Mouse (Mus musculus) layer of hippocampus, postnatal 36 days (tissue): Measurements from ENCODE around the gene Bcl11a. TPM values are rescaled to one million over a fixed set of nuclear protein-coding genes. Genes with fewer than 3 reads are reported as not detected.

Experiments
- DNase-seq, 2 experiments: peaks; one replicate each; pipeline ENCODE4 v3.0.0; 2022
- total RNA-seq, 2 experiments: library from RNA; stranded (reverse); gene quantifications; 2 replicates each; pipeline ENCODE4 v1.2.3; 2021

Gene Bcl11a
- total RNA-seq, 2 experiments from 2014 or later = 112 to 113 TPM

- peak in 1 of 2 experiments; percentile 69 for DNase-seq
Measured at GRCm38 (mm10) chr11:24080541-24080940, 2.7 kb downstream of the Bcl11a start.

- peak; percentile 68 to 73 for DNase-seq
Measured at GRCm38 (mm10) chr11:24081016-24081686, 3.3 kb downstream of the Bcl11a start.

GRCm38 (mm10) chr11:24081687-24082384, 4.0 kb downstream of the Bcl11a start:
- DNase-seq = no peak

- no peak for DNase-seq
Measured at GRCm38 (mm10) chr11:24082385-24083075, 4.7 kb downstream of the Bcl11a start.

GRCm38 (mm10) chr11:24083076-24083405, 5.2 kb downstream of the Bcl11a start:
- no peak for DNase-seq

- no peak for DNase-seq
Measured at GRCm38 (mm10) chr11:24083423-24083822, 5.6 kb downstream of the Bcl11a start.

- no peak for DNase-seq
Measured at GRCm38 (mm10) chr11:24084077-24084476, 6.2 kb downstream of the Bcl11a start.

- DNase-seq = no peak
Measured at GRCm38 (mm10) chr11:24084590-24084989, 6.7 kb downstream of the Bcl11a start.

GRCm38 (mm10) chr11:24085986-24086385, 8.1 kb downstream of the Bcl11a start:
- no peak for DNase-seq

GRCm38 (mm10) chr11:24087069-24087468, 9.2 kb downstream of the Bcl11a start:
- DNase-seq = no peak

GRCm38 (mm10) chr11:24090443-24090842, 12.6 kb downstream of the Bcl11a start:
- DNase-seq = no peak

GRCm38 (mm10) chr11:24091393-24092080, 13.7 kb downstream of the Bcl11a start:
- DNase-seq = peak in 1 of 2 experiments; percentile 3

- peak in 1 of 2 experiments; percentile 6 for DNase-seq
Measured at GRCm38 (mm10) chr11:24092618-24093017, 14.8 kb downstream of the Bcl11a start.

- peak; percentile 17 to 31 for DNase-seq
Measured at GRCm38 (mm10) chr11:24094086-24094487, 16.2 kb downstream of the Bcl11a start.

- DNase-seq = peak in 1 of 2 experiments; percentile 28
Measured at GRCm38 (mm10) chr11:24095236-24095635, 17.4 kb downstream of the Bcl11a start.

- DNase-seq = peak in 1 of 2 experiments; percentile 0
Measured at GRCm38 (mm10) chr11:24095656-24096353, 17.9 kb downstream of the Bcl11a start.

GRCm38 (mm10) chr11:24096483-24096882, 18.6 kb downstream of the Bcl11a start:
- no peak for DNase-seq

- no peak for DNase-seq
Measured at GRCm38 (mm10) chr11:24097026-24097425, 19.2 kb downstream of the Bcl11a start.

GRCm38 (mm10) chr11:24098069-24098468, 20.2 kb downstream of the Bcl11a start:
- DNase-seq = no peak

GRCm38 (mm10) chr11:24098662-24099061, 20.8 kb downstream of the Bcl11a start:
- no peak for DNase-seq

- no peak for DNase-seq
Measured at GRCm38 (mm10) chr11:24099215-24099614, 21.4 kb downstream of the Bcl11a start.

- no peak for DNase-seq
Measured at GRCm38 (mm10) chr11:24099886-24100293, 22.0 kb downstream of the Bcl11a start.
